Mouse (Mus musculus): ENCODE measurements around the gene Rwdd1. TPM values are rescaled to one million over a fixed set of nuclear protein-coding genes. Genes with fewer than 3 reads are reported as not detected.
A peak's percentile ranks its signal among the peaks of the same experiment; 100 is the strongest.
"Not testable (repeated sequence)": the region's sequence is repeated elsewhere in the genome, so short reads cannot be mapped to it uniquely, and the experiment has no call there.

The Rwdd1 gene
- polyA plus RNA-seq, 1 experiment from 2014 or later: 143 TPM

- not testable (repeated sequence) for H3K4me2 ChIP-seq; H3K9me3 ChIP-seq; ATAC-seq (ENCODE audit: low FRiP score); H3K27me3 ChIP-seq; H3K4me1 ChIP-seq (replicated peaks); H3K4me3 ChIP-seq; H3K9ac ChIP-seq; H3K27ac ChIP-seq
- H3K36me3 ChIP-seq: peaks cover 93% of the 10 kb centered on the region
- 94% methylated on average over 6 of the region's 8 CpGs for WGBS
Measured at GRCm38 (mm10) chr10:33996686-33997085, 22.7 kb downstream of the Rwdd1 start.

GRCm38 (mm10) chr10:33986771-33987170 is 32.7 kb downstream of the Rwdd1 start:
- Histone ChIP-seq H3K4me2 (no peak overlapping the region), H3K36me3 (peaks cover 24% of the 10 kb centered on the region), H3K27me3 (no peaks in the 10 kb centered on the region), H3K4me3 (no peak overlapping the region), H3K9ac (no peak overlapping the region), H3K9me3 (no peaks in the 10 kb centered on the region), H3K4me1 (replicated peaks) (no peaks in the 10 kb centered on the region), H3K27ac (no peak overlapping the region)
- peak; percentile 76 for ATAC-seq (ENCODE audit: low FRiP score)
- WGBS: 27% methylated on average over 4 of the region's 4 CpGs

- 96% methylated on average over 7 of the region's 7 CpGs for WGBS
- no peaks in the 10 kb centered on the region for H3K27me3 ChIP-seq
- H3K27ac ChIP-seq: no peak overlapping the region
- no peak for ATAC-seq (ENCODE audit: low FRiP score)
- H3K9me3 ChIP-seq: no peaks in the 10 kb centered on the region
- H3K4me3 ChIP-seq: no peak overlapping the region
- no peak overlapping the region for H3K9ac ChIP-seq
- H3K4me1 ChIP-seq (replicated peaks): no peaks in the 10 kb centered on the region
- 0 out of 2 replicates have a peak, but pooled peaks cover 3% of the 10 kb centered on the region for H3K36me3 ChIP-seq
- no peak overlapping the region for H3K4me2 ChIP-seq
Measured at GRCm38 (mm10) chr10:33974781-33975494, 44.5 kb downstream of the Rwdd1 start.

- Histone ChIP-seq H3K4me3 (no peak overlapping the region), H3K4me2 (no peak overlapping the region), H3K36me3 (peaks cover 8% of the 10 kb centered on the region; the same call in 1 of the 2 replicates), H3K4me1 (replicated peaks) (peaks cover 11% of the 10 kb centered on the region), H3K9me3 (no peaks in the 10 kb centered on the region), H3K27me3 (no peaks in the 10 kb centered on the region), H3K27ac (no peak overlapping the region), H3K9ac (no peak overlapping the region)
- ATAC-seq (ENCODE audit: low FRiP score): no peak
- WGBS: 80% methylated on average over 3 of the region's 3 CpGs
Measured at GRCm38 (mm10) chr10:33952509-33952908, 66.9 kb downstream of the Rwdd1 start.

- H3K4me1 ChIP-seq (replicated peaks): peaks cover 11% of the 10 kb centered on the region
- WGBS: 4% methylated on average over 42 of the region's 42 CpGs
- H3K27me3 ChIP-seq: no peaks in the 10 kb centered on the region
- peaks cover 11% of the 10 kb centered on the region; the same call in 1 of the 2 replicates for H3K36me3 ChIP-seq
- ATAC-seq (ENCODE audit: low FRiP score): peak; percentile 97
- H3K9me3 ChIP-seq: no peaks in the 10 kb centered on the region
- peak within 1 kb of the TSS; percentile 82 for H3K27ac ChIP-seq
- peak within 1 kb of the TSS; percentile 89 for H3K9ac ChIP-seq
- H3K4me3 ChIP-seq: peak within 1 kb of the TSS; percentile 77
- peak within 1 kb of the TSS; percentile 71 for H3K4me2 ChIP-seq
Measured at GRCm38 (mm10) chr10:33950803-33951583, 68.4 kb downstream of the Rwdd1 start, which contains the start of gene Zup1. Gene Zup1 (minus strand): TSS chr10:33951269.

Other genes starting within 250 kb of the Rwdd1 start
- not detected in 2 replicates for gene Sult3a2, start 232.9 kb downstream of the Rwdd1 start, polyA plus RNA-seq (2015; fragmentation: Nextera tagmentation; extraction: Ambion mirVana)
- gene Sult3a1, start 161.9 kb downstream of the Rwdd1 start, polyA plus RNA-seq (2015; fragmentation: Nextera tagmentation; extraction: Ambion mirVana): not detected in 2 replicates
- gene Rsph4a, start 114.5 kb downstream of the Rwdd1 start, polyA plus RNA-seq (2015; fragmentation: Nextera tagmentation; extraction: Ambion mirVana): 0.41 and 1.2 TPM in 2 replicates
- gene Zup1, start 68.4 kb downstream of the Rwdd1 start, polyA plus RNA-seq (2015; fragmentation: Nextera tagmentation; extraction: Ambion mirVana): 22.7 and 26.3 TPM in 2 replicates
- gene Trappc3l, start 18.0 kb upstream of the Rwdd1 start, polyA plus RNA-seq (2015; fragmentation: Nextera tagmentation; extraction: Ambion mirVana): not detected in 2 replicates
- not detected in 2 replicates for gene Calhm4, start 24.7 kb upstream of the Rwdd1 start, polyA plus RNA-seq (2015; fragmentation: Nextera tagmentation; extraction: Ambion mirVana)
- gene Calhm5, start 76.9 kb upstream of the Rwdd1 start, polyA plus RNA-seq (2015; fragmentation: Nextera tagmentation; extraction: Ambion mirVana): 0.43 and 0.44 TPM in 2 replicates
- 0.16 and 0.78 TPM in 2 replicates for gene Calhm6, start 108.4 kb upstream of the Rwdd1 start, polyA plus RNA-seq (2015; fragmentation: Nextera tagmentation; extraction: Ambion mirVana)
- 8.0 and 8.1 TPM in 2 replicates for gene Dse, start 188.1 kb upstream of the Rwdd1 start, polyA plus RNA-seq (2015; fragmentation: Nextera tagmentation; extraction: Ambion mirVana)